Mouse (Mus musculus) heart, adult 2 months (tissue): ENCODE data around the gene Unc13d. TPM values are rescaled to one million over a fixed set of nuclear protein-coding genes. Genes with fewer than 3 reads are reported as not detected.

Experiments used
- DNase-seq, 2 experiments: peaks; one replicate each; pipeline ENCODE4 v3.0.0; 2021
- H3K27ac ChIP-seq: fragments of 200-600 bp; 2 replicates; pipeline ENCODE4 v1.8.1; 2022
- H3K27me3 ChIP-seq: fragments of 200-500 bp; 2 replicates; pipeline ENCODE4 v1.6.1; 2012; ENCODE audit warnings: mild to moderate bottlenecking, low read length, inconsistent platforms, mixed read lengths; ENCODE audit not compliant: control insufficient read depth, insufficient read depth
- H3K36me3 ChIP-seq: fragments of 200-500 bp; 2 replicates; pipeline ENCODE4 v1.6.1; 2012; ENCODE audit warnings: low read length, inconsistent platforms; ENCODE audit not compliant: control insufficient read depth, insufficient read depth
- H3K4me1 ChIP-seq: fragments of 200-500 bp; 2 replicates; pipeline ENCODE4 v1.6.1; 2011; ENCODE audit warnings: low read length; ENCODE audit not compliant: control insufficient read depth, insufficient read depth
- H3K4me3 ChIP-seq: fragments of 200-600 bp; 2 replicates; pipeline ENCODE4 v1.8.1; 2022
- H3K79me2 ChIP-seq: fragments of 200-500 bp; replicated peaks from 2 replicates; pipeline ENCODE4 v1.6.1; 2012; ENCODE audit warnings: mild to moderate bottlenecking, inconsistent platforms, low read length, moderate library complexity, mixed read lengths; ENCODE audit not compliant: control insufficient read depth, insufficient read depth
- H3K9ac ChIP-seq: fragments of 200-500 bp; 2 replicates; pipeline ENCODE4 v1.6.1; 2012; ENCODE audit warnings: low read depth, mild to moderate bottlenecking, control low read depth, inconsistent platforms, low read length, mixed read lengths
- CTCF ChIP-seq: fragments of 200-600 bp; IDR thresholded peaks from 2 replicates; pipeline ENCODE4 v1.8.1; 2022; ENCODE audit warnings: antibody characterized with exemption, mild to moderate bottlenecking, moderate library complexity
- EP300 ChIP-seq: fragments of 200-500 bp; IDR thresholded peaks from 2 replicates; pipeline ENCODE4 v1.6.1; 2011; ENCODE audit warnings: low read depth, low read length, control low read depth; ENCODE audit not compliant: insufficient read depth
- POLR2A ChIP-seq: fragments of 200-500 bp; IDR thresholded peaks from 2 replicates; pipeline ENCODE4 v1.6.1; 2011; ENCODE audit warnings: mild to moderate bottlenecking, low read depth, low read length, control low read depth; ENCODE audit not compliant: insufficient read depth
- WGBS: fragments of 180-500 bp; shearing (Covaris S2); methylation state at CpG from one replicate; pipeline ENCODE4 v1.1.7; 2018; 5-methylcytosine and 5-hydroxymethylcytosine counted together
- intact Hi-C: fragments of 180-260 bp; cut with DNase I; formaldehyde crosslinking; loops from one replicate; pipeline ENCODE4 v1.15.1; 2025
- polyA plus RNA-seq: library from polyadenylated mRNA; depleted of rRNA; stranded (reverse); fragments of >200 nt; gene quantifications from 2 replicates; pipeline ENCODE4 v1.2.3, GENCODE M21; 2012
- total RNA-seq, 2 experiments: library from RNA; stranded (reverse); gene quantifications; 2 replicates each; pipeline ENCODE4 v1.2.3; 2021

The Unc13d gene
- total and polyA plus RNA-seq, 3 experiments, result 0.55 to 1.7 (median 1.5) TPM

GRCm38 (mm10) chr11:116072608-116073007 lies 5.2 kb downstream of the Unc13d start:
- intact Hi-C loops, result no loop called here

GRCm38 (mm10) chr11:116071510-116071909 lies 6.3 kb downstream of the Unc13d start:
- Histone ChIP-seq H3K36me3 (no peaks in the 10 kb centered on the region), H3K9ac (no peak overlapping the region), H3K27ac (no peak overlapping the region), H3K4me3 (no peak overlapping the region), H3K4me1 (no peaks in the 10 kb centered on the region), H3K27me3 (no peaks in the 10 kb centered on the region), H3K79me2 (no peaks in the 10 kb centered on the region)
- intact Hi-C loops, result no loop called here
- DNase-seq, result no peak
- TF ChIP-seq EP300 (no peak), CTCF (peak; percentile 47)
- WGBS, result 47% methylated on average over 5 of the region's 5 CpGs

More at GRCm38 (mm10) chr11:116072608-116073007, 5.2 kb downstream of the Unc13d start:
- no peak for DNase-seq
- no peaks in the 10 kb centered on the region for H3K4me1 ChIP-seq
- H3K9ac ChIP-seq, result no peak overlapping the region
- WGBS, result 87% methylated on average over 3 of the region's 3 CpGs
- no peaks in the 10 kb centered on the region for H3K27me3 ChIP-seq
- no peak for TF ChIP-seq POLR2A
- TF ChIP-seq EP300, result no peak
- TF ChIP-seq CTCF, result no peak
- no peak overlapping the region for H3K27ac ChIP-seq
- no peaks in the 10 kb centered on the region for H3K79me2 ChIP-seq
- H3K4me3 ChIP-seq, result no peak overlapping the region
- no peaks in the 10 kb centered on the region for H3K36me3 ChIP-seq

- H3K4me1 ChIP-seq, result no peaks in the 10 kb centered on the region
- no peaks in the 10 kb centered on the region for H3K27me3 ChIP-seq
- intact Hi-C loops, result no loop called here
- H3K27ac ChIP-seq, result no peak overlapping the region
- no peak for TF ChIP-seq POLR2A
- no peak for TF ChIP-seq EP300
- no peak for TF ChIP-seq CTCF
- H3K36me3 ChIP-seq, result no peaks in the 10 kb centered on the region
- no peak for DNase-seq
- no peaks in the 10 kb centered on the region for H3K79me2 ChIP-seq
- H3K4me3 ChIP-seq, result no peak overlapping the region
- 91% methylated on average over 12 of the region's 12 CpGs for WGBS
- no peak overlapping the region for H3K9ac ChIP-seq
Measured at GRCm38 (mm10) chr11:116065345-116065744, 12.4 kb downstream of the Unc13d start.

- WGBS, result 68% methylated on average over 23 of the region's 23 CpGs
- TF ChIP-seq CTCF (no peak), EP300 (no peak), POLR2A (no peak)
- Histone ChIP-seq H3K36me3 (no peaks in the 10 kb centered on the region), H3K27me3 (no peaks in the 10 kb centered on the region), H3K4me3 (no peak overlapping the region), H3K4me1 (no peaks in the 10 kb centered on the region), H3K9ac (no peak overlapping the region), H3K27ac (no peak overlapping the region), H3K79me2 (no peaks in the 10 kb centered on the region)
- DNase-seq, result no peak
- intact Hi-C loops, result no loop called here
Measured at GRCm38 (mm10) chr11:116064187-116064867, 13.4 kb downstream of the Unc13d start.

- H3K27ac ChIP-seq, result no peak overlapping the region
- H3K4me3 ChIP-seq, result no peak overlapping the region
- peak in 1 of 2 experiments; percentile 37 for DNase-seq
- no peaks in the 10 kb centered on the region for H3K27me3 ChIP-seq
- H3K9ac ChIP-seq, result no peak overlapping the region
- WGBS, result 46% methylated on average over 13 of the region's 13 CpGs
- H3K4me1 ChIP-seq, result no peaks in the 10 kb centered on the region
- H3K79me2 ChIP-seq, result no peaks in the 10 kb centered on the region
- intact Hi-C loops, result no loop called here
- no peaks in the 10 kb centered on the region for H3K36me3 ChIP-seq
- TF ChIP-seq EP300 (no peak), CTCF (no peak), POLR2A (no peak)
Measured at GRCm38 (mm10) chr11:116063562-116063961, 14.2 kb downstream of the Unc13d start.

GRCm38 (mm10) chr11:116062521-116062920 lies 15.2 kb downstream of the Unc13d start:
- Histone ChIP-seq H3K36me3 (no peaks in the 10 kb centered on the region), H3K27ac (no peak overlapping the region), H3K9ac (no peak overlapping the region), H3K79me2 (no peaks in the 10 kb centered on the region), H3K4me3 (no peak overlapping the region), H3K4me1 (no peaks in the 10 kb centered on the region; the same call in 1 of the 2 replicates), H3K27me3 (no peaks in the 10 kb centered on the region)
- WGBS, result 71% methylated on average over 8 of the region's 8 CpGs
- intact Hi-C loops, result no loop called here
- no peak for DNase-seq
- TF ChIP-seq EP300 (no peak), POLR2A (no peak), CTCF (no peak)
